Mouse (Mus musculus) liver, embryonic 15.5 days (tissue): ENCODE data around the gene Esrrb. TPM values are rescaled to one million over a fixed set of nuclear protein-coding genes. Genes with fewer than 3 reads are reported as not detected.
A peak's percentile ranks its signal among the peaks of the same experiment; 100 is the strongest.

ENCODE experiments used
- ATAC-seq: fragments of 200-750 bp; cut with Nextera tagmentation; 2 replicates; pipeline ENCODE4 v1.8.0; 2017; ENCODE audit warnings: moderate number of reproducible peaks, mild to moderate bottlenecking, moderate library complexity; ENCODE audit not compliant: insufficient read depth
- H3K27ac ChIP-seq: fragments of 300-500 bp; sonication (generic); replicated peaks from 2 replicates; pipeline ENCODE4 v1.5.1; 2015; ENCODE audit warnings: mild to moderate bottlenecking, inconsistent platforms
- H3K27me3 ChIP-seq: fragments of 300-500 bp; sonication (generic); 2 replicates; pipeline ENCODE4 v1.6.1; 2015; ENCODE audit warnings: mild to moderate bottlenecking, inconsistent platforms
- H3K36me3 ChIP-seq: fragments of 300-500 bp; sonication (generic); replicated peaks from 2 replicates; pipeline ENCODE4 v1.6.1; 2015; ENCODE audit warnings: moderate library complexity, mild to moderate bottlenecking, inconsistent platforms
- H3K4me1 ChIP-seq: fragments of 300-500 bp; sonication (generic); replicated peaks from 2 replicates; pipeline ENCODE4 v1.6.1; 2015; ENCODE audit warnings: inconsistent platforms
- H3K4me2 ChIP-seq: fragments of 300-500 bp; sonication (generic); 2 replicates; pipeline ENCODE4 v1.6.1; 2015; ENCODE audit warnings: moderate library complexity, mild to moderate bottlenecking, inconsistent platforms
- H3K4me3 ChIP-seq: fragments of 300-500 bp; sonication (generic); replicated peaks from 2 replicates; pipeline ENCODE4 v1.5.1; 2015; ENCODE audit warnings: mild to moderate bottlenecking, inconsistent platforms
- H3K9ac ChIP-seq: fragments of 300-500 bp; sonication (generic); 2 replicates; pipeline ENCODE4 v1.6.1; 2015; ENCODE audit warnings: moderate library complexity, mild to moderate bottlenecking, inconsistent platforms
- H3K9me3 ChIP-seq: fragments of 300-500 bp; sonication (generic); replicated peaks from 2 replicates; pipeline ENCODE4 v1.6.1; 2016; ENCODE audit warnings: inconsistent platforms
- WGBS: fragments of 180-500 bp; shearing (Covaris S2); methylation state at CpG from one replicate; pipeline ENCODE4 v1.1.7; 2015; ENCODE audit warnings: mixed read lengths; ENCODE audit not compliant: insufficient replicate concordance; 5-methylcytosine and 5-hydroxymethylcytosine counted together
- polyA plus RNA-seq: library from polyadenylated mRNA; unstranded; fragments of >200 nt; fragmentation: Nextera tagmentation; extraction: Ambion mirVana; gene quantifications from 2 replicates; pipeline ENCODE4 v1.2.1, GENCODE M21; 2015

The Esrrb gene
- 0.09 and 0.16 TPM in 2 replicates for polyA plus RNA-seq

- Histone ChIP-seq H3K27ac (no peak within 1 kb of the TSS), H3K36me3 (no peaks in the 10 kb centered on the region), H3K4me2 (no peak within 1 kb of the TSS), H3K9ac (no peak within 1 kb of the TSS), H3K9me3 (no peaks in the 10 kb centered on the region), H3K4me1 (no peaks in the 10 kb centered on the region), H3K27me3 (peaks cover 18% of the 10 kb centered on the region; the same call in 1 of the 2 replicates), H3K4me3 (no peak within 1 kb of the TSS)
- WGBS, result 27% methylated on average over 22 of the region's 22 CpGs
- ATAC-seq, result no peak
These were observed at the start of gene Esrrb for GRCm38 (mm10) chr12:86360696-86361631. Esrrb (plus strand) TSS chr12:86361117.

GRCm38 (mm10) chr12:86320629-86321028 is 40.3 kb upstream of the Esrrb start:
- Histone ChIP-seq H3K9ac (no peak overlapping the region), H3K4me3 (no peak overlapping the region), H3K9me3 (no peaks in the 10 kb centered on the region), H3K27ac (no peak overlapping the region), H3K27me3 (no peaks in the 10 kb centered on the region), H3K36me3 (no peaks in the 10 kb centered on the region), H3K4me1 (no peaks in the 10 kb centered on the region), H3K4me2 (peak overlapping the region; percentile 32)
- no peak for ATAC-seq
- 36% methylated on average over 12 of the region's 12 CpGs for WGBS

- Histone ChIP-seq H3K9ac (no peak overlapping the region), H3K4me1 (no peaks in the 10 kb centered on the region), H3K4me2 (no peak overlapping the region), H3K36me3 (no peaks in the 10 kb centered on the region), H3K27me3 (no peaks in the 10 kb centered on the region), H3K9me3 (no peaks in the 10 kb centered on the region), H3K27ac (no peak overlapping the region), H3K4me3 (no peak overlapping the region)
- WGBS, result 26% methylated on average over 3 of the region's 3 CpGs
- ATAC-seq, result no peak
These were observed 36.6 kb upstream of the Esrrb start for GRCm38 (mm10) chr12:86324297-86324696.

- H3K4me2 ChIP-seq, result no peak overlapping the region
- 47% methylated on average over 4 of the region's 4 CpGs for WGBS
- H3K4me3 ChIP-seq, result no peak overlapping the region
- H3K9me3 ChIP-seq, result no peaks in the 10 kb centered on the region
- H3K4me1 ChIP-seq, result no peaks in the 10 kb centered on the region
- H3K9ac ChIP-seq, result no peak overlapping the region
- ATAC-seq, result no peak
- no peaks in the 10 kb centered on the region for H3K27me3 ChIP-seq
- no peak overlapping the region for H3K27ac ChIP-seq
- H3K36me3 ChIP-seq, result no peaks in the 10 kb centered on the region
These were observed 31.1 kb upstream of the Esrrb start for GRCm38 (mm10) chr12:86329813-86330212.

GRCm38 (mm10) chr12:86330684-86331083 is 30.2 kb upstream of the Esrrb start:
- Histone ChIP-seq H3K27ac (no peak overlapping the region), H3K27me3 (no peaks in the 10 kb centered on the region), H3K9ac (no peak overlapping the region), H3K4me3 (no peak overlapping the region), H3K4me1 (no peaks in the 10 kb centered on the region), H3K4me2 (no peak overlapping the region), H3K36me3 (no peaks in the 10 kb centered on the region), H3K9me3 (no peaks in the 10 kb centered on the region)
- 76% methylated on average over 9 of the region's 9 CpGs for WGBS
- ATAC-seq, result no peak

- no peaks in the 10 kb centered on the region for H3K27me3 ChIP-seq
- H3K4me1 ChIP-seq, result no peaks in the 10 kb centered on the region
- no peak overlapping the region for H3K9ac ChIP-seq
- H3K4me3 ChIP-seq, result no peak overlapping the region
- 64% methylated on average over 10 of the region's 10 CpGs for WGBS
- no peaks in the 10 kb centered on the region for H3K36me3 ChIP-seq
- no peak overlapping the region for H3K4me2 ChIP-seq
- no peak for ATAC-seq
- H3K9me3 ChIP-seq, result no peaks in the 10 kb centered on the region
- no peak overlapping the region for H3K27ac ChIP-seq
These were observed 29.7 kb upstream of the Esrrb start for GRCm38 (mm10) chr12:86331248-86331647.

- whole genome bisulfite sequencing, result 83% methylated on average over 3 of the region's 3 CpGs
- no peaks in the 10 kb centered on the region for H3K27me3 ChIP-seq
- no peaks in the 10 kb centered on the region for H3K9me3 ChIP-seq
- H3K9ac ChIP-seq, result no peak overlapping the region
- no peak for ATAC-seq
- H3K27ac ChIP-seq, result no peak overlapping the region
- H3K4me1 ChIP-seq, result no peaks in the 10 kb centered on the region
- no peak overlapping the region for H3K4me2 ChIP-seq
- no peaks in the 10 kb centered on the region for H3K36me3 ChIP-seq
- no peak overlapping the region for H3K4me3 ChIP-seq
These were observed 24.7 kb upstream of the Esrrb start for GRCm38 (mm10) chr12:86336209-86336608.

- no peak for ATAC-seq
- WGBS, result 35% methylated on average over 7 of the region's 7 CpGs
These were observed 24.0 kb upstream of the Esrrb start for GRCm38 (mm10) chr12:86336887-86337286.

GRCm38 (mm10) chr12:86349477-86349876 is 11.4 kb upstream of the Esrrb start:
- H3K4me1 ChIP-seq, result no peaks in the 10 kb centered on the region
- WGBS, result 52% methylated on average over 8 of the region's 8 CpGs
- no peak for ATAC-seq
- no peak overlapping the region for H3K4me2 ChIP-seq
- H3K4me3 ChIP-seq, result no peak overlapping the region
- H3K27ac ChIP-seq, result no peak overlapping the region
- H3K9me3 ChIP-seq, result no peaks in the 10 kb centered on the region
- no peaks in the 10 kb centered on the region for H3K36me3 ChIP-seq
- H3K9ac ChIP-seq, result no peak overlapping the region
- H3K27me3 ChIP-seq, result 0 out of 2 replicates have a peak, but pooled peaks cover 2% of the 10 kb centered on the region

More at GRCm38 (mm10) chr12:86336887-86337286, 24.0 kb upstream of the Esrrb start:
- Histone ChIP-seq H3K27ac (no peak overlapping the region), H3K4me2 (no peak overlapping the region), H3K9ac (no peak overlapping the region), H3K36me3 (no peaks in the 10 kb centered on the region), H3K4me3 (no peak overlapping the region), H3K9me3 (no peaks in the 10 kb centered on the region), H3K4me1 (no peaks in the 10 kb centered on the region), H3K27me3 (no peaks in the 10 kb centered on the region)

GRCm38 (mm10) chr12:86359406-86359805 is 1.5 kb upstream of the Esrrb start:
- no peak for ATAC-seq
- WGBS, result 45% methylated on average over 6 of the region's 6 CpGs
- H3K9me3 ChIP-seq, result no peaks in the 10 kb centered on the region

GRCm38 (mm10) chr12:86359873-86360272 is 1.0 kb upstream of the Esrrb start:
- Histone ChIP-seq H3K4me2 (no peak overlapping the region), H3K9ac (no peak overlapping the region), H3K4me3 (no peak overlapping the region), H3K4me1 (no peaks in the 10 kb centered on the region), H3K27ac (no peak overlapping the region), H3K36me3 (no peaks in the 10 kb centered on the region), H3K27me3 (peaks cover 15% of the 10 kb centered on the region; the same call in 1 of the 2 replicates), H3K9me3 (no peaks in the 10 kb centered on the region)
- no peak for ATAC-seq
- 53% methylated on average over 8 of the region's 8 CpGs for WGBS

More at GRCm38 (mm10) chr12:86359406-86359805, 1.5 kb upstream of the Esrrb start:
- Histone ChIP-seq H3K36me3 (no peaks in the 10 kb centered on the region), H3K27ac (no peak overlapping the region), H3K4me2 (no peak overlapping the region), H3K4me3 (no peak overlapping the region), H3K27me3 (peaks cover 14% of the 10 kb centered on the region; the same call in 1 of the 2 replicates), H3K4me1 (no peaks in the 10 kb centered on the region), H3K9ac (no peak overlapping the region)
